ENCODE assay signal across 8 mouse cellular contexts in the genomic region with DNA sequence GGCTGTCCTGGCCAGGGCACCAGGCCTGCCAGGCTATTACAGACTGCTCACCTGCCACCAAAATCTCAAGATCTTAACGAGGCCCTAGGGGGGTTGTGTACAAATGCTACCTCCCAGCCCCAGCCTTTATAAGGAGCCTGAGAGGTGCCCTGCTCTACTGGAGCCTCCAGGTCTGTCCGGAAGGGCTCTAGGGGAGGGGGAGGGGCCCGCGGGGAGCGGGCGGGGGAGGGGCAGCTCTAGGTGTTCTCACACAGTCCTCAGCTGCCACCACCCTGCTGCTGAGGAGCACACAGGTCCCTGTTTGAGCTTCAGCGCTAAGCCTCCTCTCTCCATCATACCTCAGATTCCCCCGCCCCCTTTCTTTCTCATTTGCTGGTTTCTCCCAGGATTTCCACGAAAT. TPM values are rescaled to one million over a fixed set of nuclear protein-coding genes. Genes with fewer than 3 reads are reported as not detected.
DNase-seq lines count a peak whose midpoint lies in the region; ATAC-seq and TF ChIP-seq lines count a peak whose summit lies in the region.

No protein-coding gene starts in this region.

- ATAC-seq in embryonic facial prominence, embryonic 13.5 days (ENCODE audit: insufficient number of reproducible peaks, insufficient read depth, low FRiP score, low TSS enrichment, low read depth): no peak; the same call in 1 of the 2 replicates
- peak; percentile 72 for ATAC-seq in kidney, embryonic 15.5 days (replicated peaks; ENCODE audit: low FRiP score)
- ATAC-seq in midbrain, postnatal 0 days (ENCODE audit: low FRiP score): no peak

- 6% methylated on average over 9 of the region's 9 CpGs for WGBS in kidney, adult 2 months
- 3% methylated on average over 9 of the region's 9 CpGs for WGBS in embryonic facial prominence, embryonic 13.5 days
- WGBS in kidney, embryonic 15.5 days: 3% methylated on average over 8 of the region's 9 CpGs
- WGBS in midbrain, postnatal 0 days: 3% methylated on average over 8 of the region's 9 CpGs

- H3K36me3 ChIP-seq in kidney, adult 2 months (ENCODE audit: control insufficient read depth, insufficient read depth, low read length): no peaks in the 10 kb centered on the region
- H3K36me3 ChIP-seq in embryonic facial prominence, embryonic 13.5 days: no peaks in the 10 kb centered on the region
- H3K36me3 ChIP-seq in kidney, embryonic 15.5 days: no peaks in the 10 kb centered on the region
- H3K36me3 ChIP-seq in midbrain, postnatal 0 days (ENCODE audit: insufficient read depth, low read length): no peaks in the 10 kb centered on the region

- no peaks in the 10 kb centered on the region for H3K27me3 ChIP-seq in kidney, adult 2 months (replicated peaks; ENCODE audit: control insufficient read depth, insufficient read depth, low read length)
- peaks cover 49% of the 10 kb centered on the region for H3K27me3 ChIP-seq in embryonic facial prominence, embryonic 13.5 days
- H3K27me3 ChIP-seq in kidney, embryonic 15.5 days: peaks cover 35% of the 10 kb centered on the region; the same call in 1 of the 2 replicates
- H3K27me3 ChIP-seq in midbrain, postnatal 0 days (ENCODE audit: insufficient read depth, low read length): peaks cover 3% of the 10 kb centered on the region; the same call in 1 of the 2 replicates

- H3K9me3 ChIP-seq in embryonic facial prominence, embryonic 13.5 days: no peaks in the 10 kb centered on the region
- no peaks in the 10 kb centered on the region for H3K9me3 ChIP-seq in kidney, embryonic 15.5 days (replicated peaks)
- no peaks in the 10 kb centered on the region for H3K9me3 ChIP-seq in midbrain, postnatal 0 days (ENCODE audit: low read length)

- H3K4me1 ChIP-seq in kidney, adult 2 months (ENCODE audit: control insufficient read depth, insufficient read depth, low read length): no peaks in the 10 kb centered on the region
- H3K4me1 ChIP-seq in embryonic facial prominence, embryonic 13.5 days: peaks cover 24% of the 10 kb centered on the region
- peaks cover 32% of the 10 kb centered on the region for H3K4me1 ChIP-seq in kidney, embryonic 15.5 days
- H3K4me1 ChIP-seq in midbrain, postnatal 0 days (ENCODE audit: insufficient read depth, low read length): no peaks in the 10 kb centered on the region

- TF ChIP-seq CTCF in kidney, adult 2 months (conservative IDR thresholded peaks at IDR 0.05; ENCODE audit: insufficient read depth, insufficient read length, low read depth, low read length): no peak
- no peak for TF ChIP-seq CTCF in midbrain, postnatal 0 days (IDR thresholded peaks at IDR 0.05)

- peak overlapping the region; percentile 51 for H3K4me2 ChIP-seq in embryonic facial prominence, embryonic 13.5 days
- peak overlapping the region; percentile 50 for H3K4me2 ChIP-seq in kidney, embryonic 15.5 days
- peak overlapping the region; percentile 24; the same call in 1 of the 2 replicates for H3K4me2 ChIP-seq in midbrain, postnatal 0 days (ENCODE audit: low read depth, low read length, poor library complexity, severe bottlenecking)

- H3K9ac ChIP-seq in embryonic facial prominence, embryonic 13.5 days: no peak overlapping the region
- no peak overlapping the region for H3K9ac ChIP-seq in kidney, embryonic 15.5 days
- H3K9ac ChIP-seq in midbrain, postnatal 0 days (replicated peaks; ENCODE audit: low read length, poor library complexity, severe bottlenecking): no peak overlapping the region

- no peak overlapping the region for H3K4me3 ChIP-seq in kidney, adult 2 months (ENCODE audit: insufficient read depth, low read depth, low read length)
- H3K4me3 ChIP-seq in embryonic facial prominence, embryonic 13.5 days: peak overlapping the region; percentile 12
- peak overlapping the region; percentile 12 for H3K4me3 ChIP-seq in kidney, embryonic 15.5 days (replicated peaks)
- no peak overlapping the region for H3K4me3 ChIP-seq in midbrain, postnatal 0 days (ENCODE audit: low read depth, low read length)

- peak; percentile 16 for DNase-seq in kidney, adult 2 months
- no peak for DNase-seq in kidney, adult 8-10 months
- DNase-seq in midbrain, postnatal 0 days (ENCODE audit: low spot score): no peak
- no peak for DNase-seq in spleen, adult 18-20 months
- DNase-seq in left cerebral cortex, adult 18-20 months (ENCODE audit: low spot score in 2 of 2): no peak
- no peak for DNase-seq in cerebellum, adult 11 months

- TF ChIP-seq POLR2A in kidney, adult 2 months (IDR thresholded peaks at IDR 0.05; ENCODE audit: low read depth, low read length): no peak

- H3K27ac ChIP-seq in kidney, adult 2 months (ENCODE audit: insufficient read depth, low read depth, low read length): no peak overlapping the region
- H3K27ac ChIP-seq in embryonic facial prominence, embryonic 13.5 days: no peak overlapping the region
- H3K27ac ChIP-seq in kidney, embryonic 15.5 days: peak overlapping the region; percentile 30; the same call in 1 of the 2 replicates
- H3K27ac ChIP-seq in midbrain, postnatal 0 days (ENCODE audit: low read depth, low read length): no peak overlapping the region

RNA-seq across cellular contexts. Expression of gene Slc4a5, which starts 17.5 kb away (rescaled TPM):
- 3.3 TPM in 2 replicates for polyA plus RNA-seq in kidney, adult 2 months (2012; rRNA removed)
- polyA plus RNA-seq in embryonic facial prominence, embryonic 13.5 days (2015; fragmentation: Nextera tagmentation; extraction: Ambion mirVana): 0.15 and 0.20 TPM in 2 replicates
- 0.44 and 0.59 TPM in 2 replicates for polyA plus RNA-seq in kidney, embryonic 15.5 days (2015; fragmentation: Nextera tagmentation; extraction: Ambion mirVana)
- total RNA-seq in midbrain, postnatal 0 days (2014; rRNA removed): 0.57 and 3.3 TPM in 2 replicates
- polyA plus RNA-seq in midbrain, postnatal 0 days (2015; fragmentation: Nextera tagmentation; extraction: Ambion mirVana): 0.16 and 0.25 TPM in 2 replicates
- under 1 TPM; 0.09 to 0.21 TPM for total RNA-seq in left cerebral cortex, adult 18-20 months (2021)

Comparison
In these comparisons a context has a peak if more than half of its experiments do, and no peak if none do; other contexts are left out.
1. H3K4me3 ChIP-seq: peak in embryonic facial prominence, embryonic 13.5 days (single experiment) and kidney, embryonic 15.5 days (single experiment); none in kidney, adult 2 months (single experiment) and midbrain, postnatal 0 days (single experiment).
2. Peak in every context shown above with its lines, with median percentiles within 50 percentile points of each other: H3K4me2 ChIP-seq.